Mouse (Mus musculus) kidney, adult 2 months (tissue): ENCODE measurements at regions not wholly inside any gene's neighbourhood (a gene's known extent, or its start where the extent isn't known, plus 50 kb on each side); places are given as distances from the start of the nearest gene placed in this dataset.

Experiments
- DNase-seq: peaks from one replicate; pipeline ENCODE4 v3.0.0; 2021
- H3K27ac ChIP-seq: fragments of 200-500 bp; 2 replicates; pipeline ENCODE4 v1.5.1; 2012; ENCODE audit warnings: low read depth, low read length, control low read depth, inconsistent platforms; ENCODE audit not compliant: insufficient read depth
- H3K27me3 ChIP-seq: fragments of 200-500 bp; replicated peaks from 2 replicates; pipeline ENCODE4 v1.6.1; 2012; ENCODE audit warnings: mild to moderate bottlenecking, moderate library complexity, low read length, inconsistent platforms; ENCODE audit not compliant: control insufficient read depth, insufficient read depth
- H3K36me3 ChIP-seq: fragments of 200-500 bp; 2 replicates; pipeline ENCODE4 v1.6.1; 2012; ENCODE audit warnings: mild to moderate bottlenecking, moderate library complexity, low read length, inconsistent platforms; ENCODE audit not compliant: control insufficient read depth, insufficient read depth
- H3K4me1 ChIP-seq: fragments of 200-500 bp; 2 replicates; pipeline ENCODE4 v1.6.1; 2011; ENCODE audit warnings: low read length; ENCODE audit not compliant: control insufficient read depth, insufficient read depth
- H3K4me3 ChIP-seq: fragments of 200-500 bp; 2 replicates; pipeline ENCODE4 v1.5.1; 2011; ENCODE audit warnings: mild to moderate bottlenecking, low read depth, low read length, control low read depth; ENCODE audit not compliant: insufficient read depth
- CTCF ChIP-seq: fragments of 200-500 bp; conservative IDR thresholded peaks from 2 replicates; pipeline ENCODE4 v1.5.1; 2011; ENCODE audit warnings: low read depth, mild to moderate bottlenecking, control low read depth, low read length, moderate library complexity, mixed read lengths; ENCODE audit not compliant: insufficient read depth, insufficient read length
- POLR2A ChIP-seq: fragments of 200-500 bp; IDR thresholded peaks from one replicate; pipeline ENCODE4 v1.6.1; 2011; ENCODE audit warnings: low read depth, low read length, control low read depth
- WGBS: fragments of 180-500 bp; shearing (Covaris S2); methylation state at CpG from one replicate; pipeline ENCODE4 v1.1.7; 2018; 5-methylcytosine and 5-hydroxymethylcytosine counted together

GRCm38 (mm10) chr8:26784381-26784780, 192.7 kb upstream of the Zfp703 start:
- Histone ChIP-seq H3K27ac (no peak overlapping the region), H3K27me3 (no peaks in the 10 kb centered on the region), H3K36me3 (no peaks in the 10 kb centered on the region), H3K4me1 (no peaks in the 10 kb centered on the region), H3K4me3 (no peak overlapping the region)
- TF ChIP-seq POLR2A (no peak), CTCF (no peak)
- DNase-seq, result no peak
- 59% methylated on average over 6 of the region's 6 CpGs for WGBS

- no peak overlapping the region for H3K4me3 ChIP-seq
- 84% methylated on average over 2 of the region's 2 CpGs for WGBS
- no peaks in the 10 kb centered on the region for H3K36me3 ChIP-seq
- H3K27me3 ChIP-seq, result no peaks in the 10 kb centered on the region
- H3K27ac ChIP-seq, result no peak overlapping the region
- TF ChIP-seq CTCF, result no peak
- no peak for TF ChIP-seq POLR2A
- DNase-seq, result no peak
- H3K4me1 ChIP-seq, result no peaks in the 10 kb centered on the region
Observed at GRCm38 (mm10) chr8:26791795-26792194, 185.3 kb upstream of the Zfp703 start.

DNA sequence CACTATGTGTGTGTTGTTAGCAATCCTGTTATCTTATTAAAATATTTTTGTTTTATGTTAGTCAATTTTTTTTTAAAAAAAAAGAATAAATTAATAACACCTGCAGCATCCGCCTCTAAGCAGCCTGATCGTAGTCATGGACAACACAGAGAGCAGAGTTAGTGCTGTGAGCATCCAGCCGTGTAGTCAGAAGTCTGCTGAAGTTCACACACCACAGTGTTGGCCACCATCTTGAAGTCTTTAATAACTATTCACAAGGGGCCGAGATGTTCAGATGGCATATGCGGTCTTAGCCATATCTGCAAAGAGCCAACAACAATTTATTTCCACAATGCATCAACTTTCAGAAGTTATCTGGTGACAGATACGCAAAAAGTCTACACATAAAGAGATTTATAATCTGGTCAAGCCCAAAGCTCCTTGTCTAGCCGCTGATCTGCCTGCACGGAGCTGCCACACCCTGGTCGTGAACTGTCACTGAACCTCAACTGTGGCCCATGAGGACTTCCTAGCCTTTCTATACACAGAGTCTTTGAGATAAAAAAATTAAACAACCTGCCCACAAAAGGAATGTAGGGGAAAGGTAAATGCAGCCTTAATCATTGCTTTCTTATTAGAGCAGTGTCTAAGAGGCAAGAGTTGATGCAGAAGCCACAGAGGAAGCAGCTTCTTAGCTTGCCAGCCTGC, 183.4 kb upstream of the Zfp703 start:
- no peaks in the 10 kb centered on the region for H3K4me1 ChIP-seq
- H3K27me3 ChIP-seq, result no peaks in the 10 kb centered on the region
- WGBS, result 85% methylated on average over 9 of the region's 9 CpGs
- DNase-seq, result no peak
- H3K27ac ChIP-seq, result no peak overlapping the region
- TF ChIP-seq CTCF, result no peak
- no peak for TF ChIP-seq POLR2A
- H3K4me3 ChIP-seq, result no peak overlapping the region
- no peaks in the 10 kb centered on the region for H3K36me3 ChIP-seq

DNA sequence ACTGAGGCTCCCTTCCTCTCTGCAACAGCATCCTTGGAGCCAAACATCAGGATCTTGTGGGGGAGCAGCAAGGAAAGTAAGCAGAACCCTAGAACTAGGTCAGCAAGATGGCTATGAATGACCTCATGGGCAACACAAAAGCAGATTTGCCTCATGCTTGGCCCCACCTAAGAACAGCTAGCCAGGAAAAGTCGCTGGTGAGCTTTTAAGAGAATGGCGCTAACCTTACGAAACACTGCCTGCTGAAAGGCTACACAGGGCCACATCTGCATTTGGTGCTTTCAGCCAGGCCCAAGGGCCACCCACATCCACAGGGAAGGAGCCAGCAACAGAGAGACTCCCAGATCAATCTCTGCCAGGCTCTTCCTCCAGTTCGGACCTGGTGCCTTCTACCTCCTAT, 182.7 kb upstream of the Zfp703 start:
- Histone ChIP-seq H3K4me1 (no peaks in the 10 kb centered on the region), H3K27ac (no peak overlapping the region), H3K36me3 (no peaks in the 10 kb centered on the region), H3K27me3 (no peaks in the 10 kb centered on the region), H3K4me3 (no peak overlapping the region)
- WGBS, result 93% methylated on average over 4 of the region's 4 CpGs
- DNase-seq, result no peak
- TF ChIP-seq CTCF (no peak), POLR2A (no peak)

GRCm38 (mm10) chr8:26795616-26796015, 181.5 kb upstream of the Zfp703 start:
- no peak for DNase-seq
- no peaks in the 10 kb centered on the region for H3K4me1 ChIP-seq
- TF ChIP-seq POLR2A (no peak), CTCF (no peak)
- H3K27ac ChIP-seq, result no peak overlapping the region
- 88% methylated on average over 8 of the region's 8 CpGs for WGBS
- H3K4me3 ChIP-seq, result no peak overlapping the region
- H3K36me3 ChIP-seq, result no peaks in the 10 kb centered on the region
- no peaks in the 10 kb centered on the region for H3K27me3 ChIP-seq

GRCm38 (mm10) chr8:26799814-26800213, 177.3 kb upstream of the Zfp703 start:
- H3K27ac ChIP-seq, result no peak overlapping the region
- DNase-seq, result no peak
- H3K4me3 ChIP-seq, result no peak overlapping the region
- no peaks in the 10 kb centered on the region for H3K36me3 ChIP-seq
- TF ChIP-seq POLR2A (no peak), CTCF (no peak)
- H3K4me1 ChIP-seq, result no peaks in the 10 kb centered on the region
- 73% methylated on average over 1 of the region's 1 CpGs for WGBS
- no peaks in the 10 kb centered on the region for H3K27me3 ChIP-seq

GRCm38 (mm10) chr8:26804089-26804488, 173.0 kb upstream of the Zfp703 start:
- Histone ChIP-seq H3K36me3 (no peaks in the 10 kb centered on the region), H3K4me1 (no peaks in the 10 kb centered on the region), H3K4me3 (no peak overlapping the region), H3K27me3 (no peaks in the 10 kb centered on the region), H3K27ac (no peak overlapping the region)
- WGBS, result 71% methylated on average over 9 of the region's 9 CpGs
- DNase-seq, result no peak
- TF ChIP-seq POLR2A (no peak), CTCF (no peak)
